Mouse (Mus musculus) Muller cell, postnatal 12 days (primary cell): Measurements from ENCODE around the gene Tsc22d4.
"Not testable (repeated sequence)": the region's sequence is repeated elsewhere in the genome, so short reads cannot be mapped to it uniquely, and the experiment has no call there.

Experiments
- DNase-seq: peaks from one replicate; pipeline ENCODE4 v3.0.0-alpha.2; 2015; ENCODE audit errors: inconsistent ontology term

The Tsc22d4 gene

DNA sequence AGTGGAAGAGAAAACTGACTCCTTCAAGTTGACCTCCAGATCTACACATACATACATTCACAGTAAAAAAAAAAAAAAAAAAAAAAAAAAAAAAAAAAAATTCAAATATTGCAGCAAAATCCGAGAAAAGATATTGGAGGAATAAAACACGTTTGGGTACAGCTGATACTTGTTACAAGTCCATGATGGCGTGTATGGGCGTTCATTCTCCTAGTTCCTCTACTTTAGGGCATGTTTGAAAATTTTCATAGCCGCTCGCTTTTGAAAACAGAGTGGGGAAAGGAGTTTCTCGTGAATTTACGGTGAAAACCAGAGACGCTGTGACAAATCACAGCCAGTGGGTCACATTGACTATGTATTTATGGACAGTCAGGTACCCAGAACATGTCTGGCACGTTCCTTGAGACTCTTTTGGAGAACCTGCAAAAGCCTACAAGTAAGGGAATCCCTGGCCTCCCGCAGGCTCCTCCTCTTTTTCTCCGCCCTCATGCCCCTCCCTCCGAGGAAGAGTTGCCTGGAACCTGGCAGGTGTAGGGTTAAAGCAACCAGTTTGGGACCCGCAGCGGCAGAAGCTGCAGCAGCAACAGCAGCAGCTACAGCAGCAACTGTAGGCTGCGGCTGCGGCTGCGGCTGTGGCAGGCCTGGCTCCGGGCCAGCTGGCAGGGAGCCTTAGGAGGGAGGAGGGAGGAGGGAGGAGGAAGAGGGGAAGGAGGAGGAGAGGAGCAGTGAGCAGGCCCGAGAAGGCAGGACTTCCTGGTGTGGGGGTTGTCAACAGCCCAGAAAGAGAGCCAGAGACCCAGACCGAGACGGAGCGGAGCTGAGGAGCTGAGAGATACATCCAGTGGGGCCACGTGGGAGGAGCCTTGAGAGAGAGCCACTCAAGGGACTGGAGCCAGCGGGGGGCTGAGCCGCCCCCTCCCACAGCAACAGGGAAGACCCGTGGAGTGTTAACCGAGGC lies at the start of gene Tsc22d4:
Gene Tsc22d4 (plus strand): TSS at position 517 of the 958 bp plus-strand sequence.
- DNase-seq: peak; percentile 97

DNA sequence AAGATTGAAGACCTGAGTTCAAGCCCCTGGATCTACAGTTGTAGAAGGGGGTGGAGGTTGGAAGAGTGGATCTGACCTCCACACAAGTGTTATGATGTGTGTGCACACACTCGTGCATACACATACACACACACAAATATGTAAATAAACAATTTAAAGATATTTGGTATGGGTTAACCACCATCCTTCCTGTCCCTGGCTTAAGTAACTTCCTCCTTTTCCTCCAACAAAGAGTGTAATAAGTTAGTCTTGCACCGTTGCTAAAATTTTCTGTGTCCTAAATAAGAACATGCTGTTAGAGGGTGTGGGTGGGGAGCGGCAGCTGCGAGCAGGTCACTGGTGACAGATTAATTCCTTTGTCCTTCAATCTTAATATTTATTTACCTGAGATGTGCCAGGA lies 49.6 kb upstream of the Tsc22d4 start:
- no peak for DNase-seq

DNA sequence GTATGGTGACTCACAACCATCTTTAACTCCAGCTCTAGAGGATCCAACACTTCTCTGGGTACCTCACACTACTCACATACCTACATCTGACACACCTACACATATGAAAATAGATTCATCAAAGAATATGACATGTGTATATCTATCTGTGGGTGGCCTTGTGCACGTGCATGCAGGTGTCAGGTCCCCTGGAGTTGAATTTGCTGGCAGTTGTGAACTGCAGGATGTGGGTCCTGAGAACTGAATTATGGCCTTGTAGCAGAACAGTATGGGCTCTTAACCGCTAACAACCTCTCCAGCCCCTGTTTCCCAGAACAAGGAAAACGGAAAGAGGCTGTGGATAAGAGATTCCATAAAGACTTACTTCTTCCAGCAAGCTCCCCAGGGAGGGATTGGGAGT lies 46.5 kb upstream of the Tsc22d4 start:
- no peak for DNase-seq

GRCm38 (mm10) chr5:137699850-137700249 lies 45.7 kb upstream of the Tsc22d4 start:
- DNase-seq: no peak

- no peak for DNase-seq
Measured at GRCm38 (mm10) chr5:137705242-137705641, 40.3 kb upstream of the Tsc22d4 start.

DNA sequence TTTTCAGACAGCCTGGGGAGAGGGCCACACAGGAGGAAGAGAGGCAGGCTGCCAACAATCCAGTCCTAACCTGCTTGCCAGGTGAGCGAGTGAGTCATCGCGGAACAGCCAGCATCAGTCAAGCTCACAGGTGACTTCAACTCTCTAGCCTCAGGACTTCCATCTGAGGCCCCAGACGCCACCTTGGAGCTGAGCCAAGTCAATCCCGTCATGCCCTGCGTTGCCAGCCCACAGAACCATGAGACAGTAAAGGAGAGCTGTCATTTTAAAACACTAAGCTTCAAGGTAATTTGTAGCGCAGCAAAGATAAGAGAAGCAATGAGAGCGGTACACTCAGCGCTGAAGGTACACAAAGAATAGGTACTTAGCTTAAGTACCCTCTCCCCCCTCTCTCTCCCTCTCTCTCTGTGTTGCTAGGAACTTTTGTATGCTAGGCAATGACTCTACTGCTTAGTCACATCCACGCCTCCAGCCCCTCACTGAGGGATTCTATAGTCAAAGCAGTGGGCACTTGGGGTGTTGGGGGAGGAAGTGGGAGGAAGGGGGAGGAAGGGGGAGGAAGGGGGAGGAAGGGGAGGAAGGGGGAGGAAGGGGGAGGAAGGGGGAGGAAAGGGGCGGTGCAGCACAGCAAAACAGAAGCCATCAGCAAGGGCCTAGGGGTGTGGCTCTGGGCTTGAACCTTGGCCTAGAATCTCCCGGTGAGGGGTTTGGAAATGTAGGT lies 38.5 kb upstream of the Tsc22d4 start:
- no peak for DNase-seq

DNA sequence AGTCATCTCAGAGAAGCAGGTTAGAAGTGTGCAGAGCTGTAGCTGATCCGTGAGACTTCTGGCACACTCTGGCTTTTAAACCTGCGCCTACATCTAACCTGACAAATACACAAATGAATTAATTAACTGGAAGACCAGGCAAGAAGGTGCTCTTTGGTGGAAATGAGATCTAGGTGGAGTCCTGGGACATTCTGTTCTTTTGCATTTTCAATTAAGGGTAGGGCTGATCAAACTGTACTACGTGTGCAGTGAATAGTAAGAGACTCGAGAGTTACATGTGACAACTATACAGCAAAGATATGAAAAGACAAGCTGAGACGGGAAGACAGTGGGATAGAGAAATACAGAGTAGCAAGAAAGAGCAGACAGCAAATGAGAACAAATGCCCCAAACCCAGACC lies 32.1 kb upstream of the Tsc22d4 start:
- DNase-seq: no peak

- no peak for DNase-seq
Measured at GRCm38 (mm10) chr5:137715685-137716084, 29.8 kb upstream of the Tsc22d4 start.

DNA sequence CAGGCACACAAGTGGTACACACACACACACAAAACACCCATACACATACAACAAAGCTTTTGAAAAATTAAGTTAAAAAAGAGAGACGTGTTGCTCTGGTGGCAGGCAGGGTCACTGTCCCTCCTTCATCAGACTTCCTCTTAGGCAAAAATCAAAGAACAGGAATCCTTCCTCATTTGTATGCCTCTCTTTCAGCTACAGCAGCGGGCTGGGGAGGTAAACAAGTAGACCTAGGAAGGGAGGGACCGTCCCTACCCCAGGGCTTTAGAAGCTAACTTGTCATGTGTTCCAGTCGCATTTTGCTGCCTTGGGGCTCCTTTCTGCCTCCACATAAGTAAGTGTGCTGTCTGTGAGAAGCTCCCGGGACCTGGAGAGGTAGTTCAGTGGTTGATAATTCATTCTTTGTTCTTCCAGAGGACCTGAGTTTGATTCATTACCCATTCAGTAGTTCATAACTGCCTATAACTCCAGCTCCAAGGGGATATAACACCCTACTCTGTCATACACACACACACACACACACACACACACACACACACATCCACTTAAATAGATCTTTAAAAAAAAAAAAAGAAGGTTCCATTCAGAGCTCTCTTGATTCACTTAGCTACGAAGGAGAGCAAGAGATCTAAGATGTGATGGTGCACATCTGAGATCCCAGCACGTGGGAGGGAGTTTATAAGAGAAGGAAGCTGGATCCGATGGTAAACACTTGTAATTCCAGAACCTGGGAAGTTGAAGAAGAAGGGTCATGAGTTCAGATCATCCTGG lies 27.3 kb upstream of the Tsc22d4 start:
- no peak for DNase-seq

DNA sequence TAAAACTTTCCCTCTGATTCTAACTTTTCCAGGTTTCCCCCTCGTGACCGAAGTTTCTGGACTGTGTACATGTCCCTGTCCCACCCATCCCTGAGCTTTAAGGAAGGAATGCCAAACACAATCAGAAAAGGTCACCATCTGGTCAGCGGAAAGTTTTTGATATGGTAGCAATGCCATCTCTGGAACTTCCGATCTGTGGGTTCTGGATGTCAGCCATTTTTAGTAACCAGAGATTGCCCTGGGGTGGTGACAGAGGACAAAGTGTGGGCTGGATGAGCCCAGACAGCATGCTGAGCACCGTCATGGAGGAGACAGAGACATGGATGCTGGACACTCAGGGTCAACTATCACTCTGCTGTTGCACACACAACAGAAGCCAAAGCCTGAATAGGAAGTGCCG lies 26.4 kb upstream of the Tsc22d4 start:
- peak; percentile 36 for DNase-seq

- DNase-seq: not testable (repeated sequence)
Measured at GRCm38 (mm10) chr5:137720558-137721164, 24.9 kb upstream of the Tsc22d4 start.

DNA sequence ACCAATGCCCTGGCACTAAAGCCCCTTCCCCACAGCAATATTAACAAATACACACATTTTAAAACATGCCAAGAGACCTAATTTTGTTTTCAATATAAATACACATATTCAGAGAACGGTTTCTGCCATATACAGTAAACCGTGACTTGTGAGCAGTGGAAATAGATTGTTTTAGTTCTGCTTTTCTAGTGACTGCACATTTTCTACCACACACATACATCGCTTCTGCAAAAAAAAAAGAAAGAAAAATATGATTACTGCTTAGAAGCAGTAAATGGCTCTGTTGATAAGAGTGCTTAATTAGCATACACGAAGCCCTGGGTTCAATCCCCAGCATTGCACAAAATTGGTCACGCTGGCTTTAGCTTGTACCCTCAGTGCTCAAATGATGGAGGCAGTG lies 21.7 kb upstream of the Tsc22d4 start:
- no peak for DNase-seq

DNA sequence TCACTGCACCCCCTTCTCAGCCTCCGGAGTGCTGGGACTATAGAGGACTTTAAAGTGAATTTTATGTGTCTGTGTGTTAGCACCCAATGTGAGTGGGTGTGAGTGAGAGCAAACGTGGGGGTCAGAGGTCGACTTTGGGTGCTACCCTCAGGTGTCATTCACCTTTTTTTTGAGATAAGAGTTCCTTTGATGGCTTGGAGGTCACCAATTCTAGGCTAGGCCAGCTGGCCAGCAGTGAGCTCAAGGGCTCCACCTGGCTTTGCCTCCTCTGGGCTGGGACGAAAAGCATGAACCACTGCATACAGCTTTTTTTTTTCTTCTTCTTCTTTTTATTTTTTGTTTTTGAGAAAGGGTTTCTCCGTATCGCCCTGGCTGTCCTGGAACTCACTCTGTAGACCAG lies 18.8 kb upstream of the Tsc22d4 start:
- DNase-seq: no peak

- no peak for DNase-seq
Measured at GRCm38 (mm10) chr5:137733638-137734288, 11.8 kb upstream of the Tsc22d4 start.

GRCm38 (mm10) chr5:137734289-137735061 lies 11.1 kb upstream of the Tsc22d4 start:
- no peak for DNase-seq

GRCm38 (mm10) chr5:137737400-137737940 lies 8.1 kb upstream of the Tsc22d4 start:
- no peak for DNase-seq

DNA sequence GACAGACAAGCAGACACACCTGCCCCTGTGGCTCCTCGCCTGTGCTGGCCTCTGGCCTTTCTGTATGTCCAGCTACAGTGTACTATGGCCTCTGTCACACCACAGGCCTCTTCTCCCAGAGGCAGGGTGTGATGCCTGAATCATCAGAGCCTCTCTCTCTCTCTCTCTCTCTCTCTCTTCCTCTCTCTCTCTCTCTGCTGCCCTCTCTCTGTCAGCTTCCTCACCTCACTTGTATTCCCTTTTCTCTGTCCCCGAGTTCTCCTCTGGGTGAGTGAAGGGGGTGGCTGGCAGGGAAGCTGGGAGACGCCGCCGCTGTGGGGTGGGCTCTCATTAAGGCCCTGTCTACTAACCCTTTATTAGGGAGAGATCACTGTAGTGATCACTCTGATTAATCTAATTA lies 7.0 kb upstream of the Tsc22d4 start:
- DNase-seq: peak; percentile 81

- no peak for DNase-seq
Measured at GRCm38 (mm10) chr5:137739471-137739870, 6.1 kb upstream of the Tsc22d4 start.

- no peak for DNase-seq
Measured at GRCm38 (mm10) chr5:137740506-137740905, 5.0 kb upstream of the Tsc22d4 start.
